Mouse (Mus musculus): ENCODE measurements around the gene Tekt5. TPM values are rescaled to one million over a fixed set of nuclear protein-coding genes. Genes with fewer than 3 reads are reported as not detected.
A peak's percentile ranks its signal among the peaks of the same experiment; 100 is the strongest.

The Tekt5 gene
- polyA plus RNA-seq, 1 experiment from 2014 or later = 0.35 TPM

DNA sequence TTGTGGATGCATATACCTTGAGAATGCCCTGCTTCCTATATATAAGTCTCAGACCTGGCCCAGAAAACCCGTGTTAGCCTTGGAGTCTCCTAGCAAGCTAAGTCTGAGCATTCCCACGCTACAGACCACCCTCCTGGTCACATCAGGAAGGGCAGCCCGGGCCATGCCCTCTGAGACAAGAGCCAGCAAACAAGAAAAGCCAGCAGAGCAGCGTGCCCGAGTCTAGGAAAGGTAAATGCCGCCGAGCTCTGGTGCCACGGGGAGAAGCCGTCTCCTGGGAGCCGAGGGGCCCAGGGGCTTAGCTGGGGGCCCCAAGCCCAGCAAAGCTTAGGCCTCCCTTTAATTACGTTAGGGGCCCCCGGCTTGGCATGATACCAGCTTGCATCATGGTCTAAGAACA is 10.0 kb downstream of the Tekt5 start:
- Histone ChIP-seq H3K36me3 (ENCODE audit: control insufficient read depth, insufficient read depth, low read length) (no peaks in the 10 kb centered on the region), H3K4me3 (ENCODE audit: low read length) (no peak overlapping the region), H3K27ac (ENCODE audit: low read length) (no peak overlapping the region), H3K4me1 (ENCODE audit: control insufficient read depth, insufficient read depth, low read length) (peaks cover 6% of the 10 kb centered on the region; the same call in 1 of the 2 replicates), H3K4me2 (ENCODE audit: low read depth, low read length) (no peak overlapping the region), H3K9me3 (ENCODE audit: control insufficient read depth, low read length) (no peaks in the 10 kb centered on the region), H3K27me3 (replicated peaks; ENCODE audit: control insufficient read depth, insufficient read depth, low read length) (no peaks in the 10 kb centered on the region), H3K9ac (ENCODE audit: low read depth, low read length) (no peak overlapping the region)
- ATAC-seq = no peak
- 77% methylated on average over 12 of the region's 12 CpGs for WGBS

DNA sequence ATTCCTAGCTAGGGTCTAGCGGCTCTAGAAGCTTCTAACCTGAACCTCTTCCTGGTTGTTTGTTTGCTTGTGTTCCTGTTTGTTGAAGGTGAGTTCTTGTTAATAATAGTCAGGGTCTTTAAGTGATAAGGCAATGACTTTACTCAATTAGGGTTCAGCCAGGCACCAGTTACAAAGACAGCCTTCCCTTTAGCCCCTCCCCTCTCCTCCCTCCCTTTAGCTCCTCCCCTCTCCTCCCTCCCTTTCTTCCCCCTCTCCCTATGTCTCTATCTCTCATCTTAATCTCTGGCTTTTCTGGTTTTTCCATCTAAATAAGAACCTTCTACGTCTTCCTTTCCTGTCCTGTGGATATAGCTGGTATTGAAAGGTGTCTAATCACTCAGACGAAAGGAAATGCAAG is 10.7 kb downstream of the Tekt5 start:
- WGBS = 72% methylated on average over 3 of the region's 3 CpGs
- H3K9me3 ChIP-seq (ENCODE audit: control insufficient read depth, low read length) = no peaks in the 10 kb centered on the region
- ATAC-seq = peak; percentile 65; the same call in 1 of the 2 replicates
- H3K4me2 ChIP-seq (ENCODE audit: low read depth, low read length) = peak overlapping the region; percentile 53
- peaks cover 6% of the 10 kb centered on the region; the same call in 1 of the 2 replicates for H3K4me1 ChIP-seq (ENCODE audit: control insufficient read depth, insufficient read depth, low read length)
- no peak overlapping the region for H3K27ac ChIP-seq (ENCODE audit: low read length)
- no peak overlapping the region for H3K9ac ChIP-seq (ENCODE audit: low read depth, low read length)
- H3K27me3 ChIP-seq (replicated peaks; ENCODE audit: control insufficient read depth, insufficient read depth, low read length) = no peaks in the 10 kb centered on the region
- no peaks in the 10 kb centered on the region for H3K36me3 ChIP-seq (ENCODE audit: control insufficient read depth, insufficient read depth, low read length)
- peak overlapping the region; percentile 38; the same call in 1 of the 2 replicates for H3K4me3 ChIP-seq (ENCODE audit: low read length)

DNA sequence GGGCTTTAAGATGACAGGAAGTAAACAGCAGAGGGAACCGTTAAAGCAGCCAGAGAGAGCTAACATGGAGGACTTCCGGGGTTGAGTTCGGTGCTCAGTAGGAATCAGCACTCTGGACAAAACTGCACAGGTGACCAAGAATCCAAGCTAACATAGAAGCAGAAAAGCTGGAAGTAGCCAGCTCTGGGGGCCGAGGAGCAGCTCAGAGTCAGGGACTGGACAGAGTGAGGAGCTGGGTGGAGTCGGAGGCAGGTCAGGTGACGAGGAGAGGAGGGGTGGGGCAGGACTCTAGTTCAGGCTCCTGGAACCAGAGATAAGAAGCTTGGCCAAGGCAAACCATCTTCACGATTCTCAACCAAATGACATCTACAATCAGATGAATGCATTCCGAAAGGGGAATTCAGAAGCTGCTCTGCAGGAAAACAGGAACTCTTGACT is 11.2 kb downstream of the Tekt5 start:
- WGBS = 17% methylated on average over 8 of the region's 8 CpGs
- H3K27me3 ChIP-seq (replicated peaks; ENCODE audit: control insufficient read depth, insufficient read depth, low read length) = no peaks in the 10 kb centered on the region
- H3K4me3 ChIP-seq (ENCODE audit: low read length) = peak overlapping the region; percentile 38
- H3K36me3 ChIP-seq (ENCODE audit: control insufficient read depth, insufficient read depth, low read length) = no peaks in the 10 kb centered on the region
- peaks cover 6% of the 10 kb centered on the region; the same call in 1 of the 2 replicates for H3K4me1 ChIP-seq (ENCODE audit: control insufficient read depth, insufficient read depth, low read length)
- ATAC-seq = peak; percentile 95
- peak overlapping the region; percentile 53 for H3K4me2 ChIP-seq (ENCODE audit: low read depth, low read length)
- H3K9ac ChIP-seq (ENCODE audit: low read depth, low read length) = 0 out of 2 replicates have a peak overlapping the region, but pooled peaks have one; percentile 48
- H3K9me3 ChIP-seq (ENCODE audit: control insufficient read depth, low read length) = no peaks in the 10 kb centered on the region
- H3K27ac ChIP-seq (ENCODE audit: low read length) = no peak overlapping the region

DNA sequence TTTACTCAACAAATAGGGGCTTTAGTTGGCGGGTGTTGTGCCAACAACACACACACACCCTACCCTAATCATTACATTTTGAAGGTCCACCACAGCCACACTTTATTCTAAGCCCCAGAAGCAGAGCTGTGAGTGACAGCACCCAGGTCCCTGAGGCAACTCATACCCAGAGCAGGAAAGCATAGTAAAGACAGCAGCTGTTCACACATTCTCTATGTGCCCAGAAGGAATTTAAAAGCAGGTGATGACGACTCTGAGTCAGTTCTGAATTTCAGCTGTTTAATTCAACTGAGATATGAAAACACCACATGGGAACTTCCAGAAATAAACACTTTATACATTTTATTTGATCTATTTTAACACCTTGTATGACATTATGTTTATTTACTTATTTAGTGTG is 15.8 kb downstream of the Tekt5 start:
- WGBS = 53% methylated on average over 2 of the region's 2 CpGs

DNA sequence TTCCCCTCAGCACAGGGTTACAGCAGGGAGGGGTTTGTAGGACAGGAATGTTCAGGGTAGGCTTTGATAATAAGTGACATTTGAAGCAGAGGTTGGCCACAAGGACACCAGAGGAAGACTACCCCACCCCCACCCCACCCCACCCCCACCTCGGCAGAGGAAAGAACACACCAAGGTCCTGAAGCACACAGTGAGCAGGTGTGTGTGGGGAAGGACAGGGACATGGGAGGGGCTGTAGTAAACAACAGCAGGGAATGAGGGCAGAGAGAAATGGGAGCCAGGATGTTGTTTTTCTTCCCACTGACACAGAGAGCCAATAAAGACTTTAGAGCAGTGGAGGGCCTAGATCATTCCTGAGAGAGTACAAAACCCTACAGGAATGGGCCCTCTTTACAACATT is 18.0 kb downstream of the Tekt5 start:
- Histone ChIP-seq H3K9ac (ENCODE audit: low read depth, low read length) (no peak overlapping the region), H3K9me3 (ENCODE audit: control insufficient read depth, low read length) (no peaks in the 10 kb centered on the region), H3K27ac (ENCODE audit: low read length) (no peak overlapping the region), H3K36me3 (ENCODE audit: control insufficient read depth, insufficient read depth, low read length) (no peaks in the 10 kb centered on the region), H3K4me3 (ENCODE audit: low read length) (no peak overlapping the region), H3K27me3 (replicated peaks; ENCODE audit: control insufficient read depth, insufficient read depth, low read length) (no peaks in the 10 kb centered on the region), H3K4me2 (ENCODE audit: low read depth, low read length) (no peak overlapping the region), H3K4me1 (ENCODE audit: control insufficient read depth, insufficient read depth, low read length) (peaks cover 6% of the 10 kb centered on the region; the same call in 1 of the 2 replicates)
- 36% methylated on average over 1 of the region's 1 CpGs for WGBS
- no peak for ATAC-seq

More for the DNA sequence above, 15.8 kb downstream of the Tekt5 start:
- ATAC-seq = no peak
- Histone ChIP-seq H3K9me3 (ENCODE audit: control insufficient read depth, low read length) (no peaks in the 10 kb centered on the region), H3K27me3 (replicated peaks; ENCODE audit: control insufficient read depth, insufficient read depth, low read length) (no peaks in the 10 kb centered on the region), H3K4me3 (ENCODE audit: low read length) (no peak overlapping the region), H3K36me3 (ENCODE audit: control insufficient read depth, insufficient read depth, low read length) (no peaks in the 10 kb centered on the region), H3K4me2 (ENCODE audit: low read depth, low read length) (no peak overlapping the region), H3K4me1 (ENCODE audit: control insufficient read depth, insufficient read depth, low read length) (peaks cover 9% of the 10 kb centered on the region; the same call in 1 of the 2 replicates), H3K27ac (ENCODE audit: low read length) (no peak overlapping the region), H3K9ac (ENCODE audit: low read depth, low read length) (no peak overlapping the region)

DNA sequence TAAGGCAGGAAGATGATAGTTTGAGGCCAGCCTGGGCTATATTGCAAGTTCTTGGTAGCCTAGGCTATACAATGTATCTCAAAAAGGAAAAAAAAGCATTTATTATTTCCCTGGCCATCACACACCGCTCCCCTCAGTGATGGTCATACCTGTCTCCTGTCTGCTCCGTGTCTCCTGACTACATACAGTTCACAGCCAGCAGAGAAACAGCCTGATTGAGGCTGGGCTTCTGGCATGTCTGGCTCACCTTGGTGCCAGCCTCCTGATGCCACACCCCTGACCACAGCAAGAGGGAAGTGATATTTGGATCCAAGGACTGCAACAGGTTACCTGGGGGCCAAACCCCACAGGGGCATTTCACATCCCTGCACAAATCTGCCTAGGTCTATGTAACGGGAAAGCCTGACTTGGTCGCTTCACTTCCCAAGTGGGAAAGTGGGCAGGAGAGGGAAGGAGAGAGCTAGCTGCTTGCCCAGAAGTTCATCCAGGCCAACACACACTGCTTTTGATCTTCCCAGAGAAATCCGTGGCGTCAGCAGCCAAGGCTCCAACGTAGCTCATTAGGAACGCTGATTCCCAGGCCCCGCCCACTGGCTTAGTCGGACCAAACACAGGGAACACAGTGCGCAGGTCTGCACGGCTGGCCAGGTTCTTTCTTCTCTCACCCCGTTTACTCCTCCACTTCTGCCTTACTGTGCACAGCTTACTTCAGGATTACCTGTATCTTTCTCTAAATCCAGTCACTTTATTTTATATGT is 20.9 kb downstream of the Tekt5 start:
- no peaks in the 10 kb centered on the region for H3K9me3 ChIP-seq (ENCODE audit: control insufficient read depth, low read length)
- peak overlapping the region; percentile 13; the same call in 1 of the 2 replicates for H3K4me3 ChIP-seq (ENCODE audit: low read length)
- H3K27ac ChIP-seq (ENCODE audit: low read length) = no peak overlapping the region
- H3K36me3 ChIP-seq (ENCODE audit: control insufficient read depth, insufficient read depth, low read length) = no peaks in the 10 kb centered on the region
- peak overlapping the region; percentile 37; the same call in 1 of the 2 replicates for H3K9ac ChIP-seq (ENCODE audit: low read depth, low read length)
- 21% methylated on average over 13 of the region's 13 CpGs for WGBS
- no peaks in the 10 kb centered on the region for H3K27me3 ChIP-seq (replicated peaks; ENCODE audit: control insufficient read depth, insufficient read depth, low read length)
- ATAC-seq = peak; percentile 83
- H3K4me1 ChIP-seq (ENCODE audit: control insufficient read depth, insufficient read depth, low read length) = peaks cover 13% of the 10 kb centered on the region; the same call in 1 of the 2 replicates
- H3K4me2 ChIP-seq (ENCODE audit: low read depth, low read length) = peak overlapping the region; percentile 39; the same call in 1 of the 2 replicates

DNA sequence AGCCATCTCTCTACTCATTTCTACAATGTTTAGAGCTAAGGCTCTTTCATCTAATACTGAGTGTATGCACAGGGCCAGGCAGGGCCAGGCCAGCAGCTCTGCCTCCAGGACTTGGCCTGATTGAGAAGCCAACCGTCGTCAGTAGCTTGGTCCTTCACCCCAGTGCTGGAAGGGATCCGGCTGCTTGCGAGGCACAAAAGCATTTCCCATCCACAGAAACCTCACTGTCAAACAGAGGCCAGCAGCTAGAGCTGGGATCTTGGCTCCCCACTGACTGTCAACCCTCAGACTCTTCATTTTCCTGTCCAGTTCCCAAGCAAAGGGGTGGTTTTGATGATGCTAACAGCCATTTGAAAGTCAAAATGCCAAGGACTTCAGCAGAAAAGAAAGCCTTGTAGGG is 22.9 kb downstream of the Tekt5 start:
- no peaks in the 10 kb centered on the region for H3K27me3 ChIP-seq (replicated peaks; ENCODE audit: control insufficient read depth, insufficient read depth, low read length)
- peaks cover 15% of the 10 kb centered on the region; the same call in 1 of the 2 replicates for H3K4me1 ChIP-seq (ENCODE audit: control insufficient read depth, insufficient read depth, low read length)
- ATAC-seq = no peak
- no peaks in the 10 kb centered on the region for H3K36me3 ChIP-seq (ENCODE audit: control insufficient read depth, insufficient read depth, low read length)
- no peaks in the 10 kb centered on the region for H3K9me3 ChIP-seq (ENCODE audit: control insufficient read depth, low read length)
- no peak overlapping the region for H3K4me2 ChIP-seq (ENCODE audit: low read depth, low read length)
- no peak overlapping the region for H3K27ac ChIP-seq (ENCODE audit: low read length)
- H3K9ac ChIP-seq (ENCODE audit: low read depth, low read length) = no peak overlapping the region
- WGBS = 53% methylated on average over 4 of the region's 4 CpGs
- H3K4me3 ChIP-seq (ENCODE audit: low read length) = no peak overlapping the region

DNA sequence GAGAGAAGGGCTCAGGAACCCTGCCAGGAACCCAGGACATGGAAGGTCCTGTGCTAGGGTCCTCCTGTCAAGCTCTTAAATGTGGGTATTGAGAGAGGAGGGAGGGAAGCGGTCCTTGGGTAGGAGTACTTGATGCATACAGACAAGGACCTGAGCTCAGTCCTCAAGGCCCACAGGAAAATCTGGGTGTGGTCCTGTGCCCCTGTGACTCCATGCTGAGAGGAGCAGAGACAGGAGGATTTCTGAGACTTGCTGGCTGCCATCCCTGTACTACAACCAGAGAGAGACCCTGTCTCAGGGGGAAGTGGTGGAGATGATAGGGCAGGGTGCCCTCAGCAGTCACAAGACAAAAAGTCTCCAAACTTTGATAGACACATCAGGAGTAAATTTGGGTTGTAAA is 25.3 kb downstream of the Tekt5 start:
- no peak for ATAC-seq

DNA sequence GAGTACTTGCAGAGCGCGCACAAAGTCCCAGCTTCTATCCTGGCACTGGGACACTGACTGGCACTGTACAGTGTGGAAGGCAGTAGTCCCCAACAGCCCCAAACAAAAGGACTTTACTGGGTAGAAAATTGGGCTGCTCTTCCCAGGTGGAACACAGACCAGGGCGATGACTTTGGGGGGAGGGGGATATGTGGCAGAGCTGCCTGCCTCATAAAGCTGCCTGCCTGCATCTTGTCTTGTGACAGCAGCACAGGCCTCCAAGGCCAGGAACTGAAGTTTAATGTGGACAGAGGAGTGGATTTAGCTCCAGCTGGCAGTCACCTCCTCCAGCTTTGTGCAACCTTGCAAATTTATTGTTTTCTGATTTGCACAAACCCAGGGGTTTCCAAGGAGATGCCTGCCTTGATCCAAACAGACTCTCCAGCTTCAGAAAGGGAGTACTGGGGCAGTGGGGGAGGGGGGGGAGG is 25.8 kb downstream of the Tekt5 start:
- WGBS = 57% methylated on average over 3 of the region's 3 CpGs
- no peak for ATAC-seq
- no peaks in the 10 kb centered on the region for H3K9me3 ChIP-seq (ENCODE audit: control insufficient read depth, low read length)
- H3K4me1 ChIP-seq (ENCODE audit: control insufficient read depth, insufficient read depth, low read length) = peaks cover 16% of the 10 kb centered on the region; the same call in 1 of the 2 replicates
- H3K4me2 ChIP-seq (ENCODE audit: low read depth, low read length) = no peak overlapping the region
- H3K27ac ChIP-seq (ENCODE audit: low read length) = no peak overlapping the region
- H3K27me3 ChIP-seq (replicated peaks; ENCODE audit: control insufficient read depth, insufficient read depth, low read length) = no peaks in the 10 kb centered on the region
- no peaks in the 10 kb centered on the region for H3K36me3 ChIP-seq (ENCODE audit: control insufficient read depth, insufficient read depth, low read length)
- no peak overlapping the region for H3K4me3 ChIP-seq (ENCODE audit: low read length)
- H3K9ac ChIP-seq (ENCODE audit: low read depth, low read length) = no peak overlapping the region

More for the DNA sequence above, 25.3 kb downstream of the Tekt5 start:
- no peak overlapping the region for H3K9ac ChIP-seq (ENCODE audit: low read depth, low read length)
- H3K27ac ChIP-seq (ENCODE audit: low read length) = no peak overlapping the region
- H3K36me3 ChIP-seq (ENCODE audit: control insufficient read depth, insufficient read depth, low read length) = no peaks in the 10 kb centered on the region
- no peaks in the 10 kb centered on the region for H3K9me3 ChIP-seq (ENCODE audit: control insufficient read depth, low read length)
- 61% methylated on average over 1 of the region's 1 CpGs for WGBS
- peaks cover 19% of the 10 kb centered on the region; the same call in 1 of the 2 replicates for H3K4me1 ChIP-seq (ENCODE audit: control insufficient read depth, insufficient read depth, low read length)
- no peak overlapping the region for H3K4me2 ChIP-seq (ENCODE audit: low read depth, low read length)
- H3K4me3 ChIP-seq (ENCODE audit: low read length) = no peak overlapping the region
- no peaks in the 10 kb centered on the region for H3K27me3 ChIP-seq (replicated peaks; ENCODE audit: control insufficient read depth, insufficient read depth, low read length)
